Comparison of ENCODE assay signal across 16 mouse cellular contexts in the genomic region with DNA sequence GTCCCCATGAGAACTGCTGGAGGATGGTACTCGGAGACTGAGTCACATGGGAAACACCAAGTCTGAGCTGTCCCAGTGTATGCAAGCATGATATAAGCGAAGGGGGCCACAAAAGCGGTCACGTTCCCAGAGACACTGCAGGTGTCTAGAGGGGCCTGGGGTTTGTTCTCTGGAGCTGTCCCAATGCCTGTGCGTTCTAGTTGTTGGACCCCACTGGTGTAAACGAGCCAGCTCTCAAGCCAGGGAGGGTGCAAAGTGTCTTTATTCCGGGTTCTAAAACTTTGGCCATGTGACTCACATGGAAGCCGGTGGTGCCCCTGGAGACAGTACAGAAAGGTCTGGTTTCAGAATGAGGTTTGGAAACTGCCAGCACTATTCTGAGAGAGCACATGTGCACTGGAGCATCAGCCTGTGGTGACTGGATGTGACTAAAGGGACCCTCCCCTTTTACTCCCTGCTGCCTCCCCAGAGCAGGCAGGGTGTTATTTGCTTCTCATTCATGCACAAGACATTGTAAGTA.
"Had no signal": no experiment of that assay in that cellular context is flagged by ENCODE, and none has a peak within 500 bp of the region (broad histone marks: within the 10 kb centered on the region; RNA-seq: fewer than 3 reads in every experiment).

No protein-coding gene starts in this region.

- H3K4me1 ChIP-seq: limb, embryonic 15.5 days; liver, embryonic 13.5 days; midbrain, embryonic 10.5 days; neural tube, embryonic 12.5 days had no signal

- H3K36me3 ChIP-seq: limb, embryonic 15.5 days; liver, embryonic 13.5 days; midbrain, embryonic 10.5 days; neural tube, embryonic 12.5 days had no signal

- DNase-seq: kidney, adult 2 months; kidney, postnatal 25 days; liver, embryonic 13.5 days; lung, adult 18-20 months; lung, postnatal 4 days; midbrain, embryonic 14.5 days; right cerebral cortex, postnatal 14 days; thymus, adult 18-20 months; thymus, postnatal 25 days had no signal

- H3K4me2 ChIP-seq: limb, embryonic 15.5 days; liver, embryonic 13.5 days; neural tube, embryonic 12.5 days had no signal

- H3K4me3 ChIP-seq: left cerebral cortex, adult 2 months; limb, embryonic 15.5 days; liver, embryonic 13.5 days; midbrain, embryonic 10.5 days; neural tube, embryonic 12.5 days had no signal

- H3K27me3 ChIP-seq: limb, embryonic 15.5 days; liver, embryonic 13.5 days; neural tube, embryonic 12.5 days had no signal

- H3K9me3 ChIP-seq: limb, embryonic 15.5 days; liver, embryonic 13.5 days; midbrain, embryonic 10.5 days; neural tube, embryonic 12.5 days had no signal

- H3K9ac ChIP-seq: limb, embryonic 15.5 days; liver, embryonic 13.5 days; neural tube, embryonic 12.5 days had no signal

- ATAC-seq: hindbrain, postnatal 0 days; intestine, embryonic 16.5 days; lung, postnatal 0 days had no signal

- H3K27ac ChIP-seq: hindbrain, postnatal 0 days; left cerebral cortex, adult 2 months; limb, embryonic 15.5 days; liver, embryonic 13.5 days; midbrain, embryonic 10.5 days; neural tube, embryonic 12.5 days had no signal
